Mouse (Mus musculus) cerebellum, adult (tissue): ENCODE data around the gene Hmbs.
"Not testable (repeated sequence)": the region's sequence is repeated elsewhere in the genome, so short reads cannot be mapped to it uniquely, and the experiment has no call there.

Experiments
- ATAC-seq: cut with Nextera tagmentation; 2 replicates; pipeline ENCODE4 v1.9.2; 2017; ENCODE audit warnings: mild to moderate bottlenecking, moderate library complexity, mixed read lengths; ENCODE audit not compliant: insufficient number of reproducible peaks, low FRiP score, low TSS enrichment

Gene Hmbs

GRCm38 (mm10) chr9:44345570-44346433, 1.8 kb upstream of the Hmbs start:
- ATAC-seq = no peak

GRCm38 (mm10) chr9:44343290-44343689, 738 bp downstream of the Hmbs start:
- ATAC-seq = no peak

- ATAC-seq = no peak
Measured at GRCm38 (mm10) chr9:44342605-44343004, 1.4 kb downstream of the Hmbs start.

- no peak for ATAC-seq
Measured at GRCm38 (mm10) chr9:44342173-44342572, 1.9 kb downstream of the Hmbs start.

GRCm38 (mm10) chr9:44341487-44341886, 2.5 kb downstream of the Hmbs start:
- ATAC-seq = no peak

- ATAC-seq = no peak
Measured at GRCm38 (mm10) chr9:44338574-44338973, 5.5 kb downstream of the Hmbs start.

GRCm38 (mm10) chr9:44337436-44338169, 6.4 kb downstream of the Hmbs start:
- no peak for ATAC-seq

GRCm38 (mm10) chr9:44336964-44337363, 7.1 kb downstream of the Hmbs start:
- no peak for ATAC-seq

- not testable (repeated sequence) for ATAC-seq
Measured at GRCm38 (mm10) chr9:44336513-44336912, 7.5 kb downstream of the Hmbs start.

GRCm38 (mm10) chr9:44336093-44336406, 8.0 kb downstream of the Hmbs start:
- ATAC-seq = no peak

GRCm38 (mm10) chr9:44335331-44336092, 8.5 kb downstream of the Hmbs start:
- ATAC-seq = peak; percentile 17; the same call in 1 of the 2 replicates

GRCm38 (mm10) chr9:44334396-44335330, 9.4 kb downstream of the Hmbs start, which contains the start of gene H2afx:
Gene H2afx, plus strand, starts transcription at chr9:44334694.
- peak; percentile 96 for ATAC-seq

- ATAC-seq = no peak
Measured at GRCm38 (mm10) chr9:44332918-44333638, 10.9 kb downstream of the Hmbs start.

GRCm38 (mm10) chr9:44330736-44331135, 13.3 kb downstream of the Hmbs start:
- no peak for ATAC-seq

- no peak for ATAC-seq
Measured at GRCm38 (mm10) chr9:44327926-44328325, 16.1 kb downstream of the Hmbs start.

GRCm38 (mm10) chr9:44327064-44327711, 16.8 kb downstream of the Hmbs start:
- ATAC-seq = no peak

- peak; percentile 95 for ATAC-seq
Measured at GRCm38 (mm10) chr9:44326371-44327063, 17.5 kb downstream of the Hmbs start.

- no peak for ATAC-seq
Measured at GRCm38 (mm10) chr9:44325768-44326370, 18.2 kb downstream of the Hmbs start, which contains the start of gene Dpagt1. Gene Dpagt1, plus strand, starts transcription at chr9:44326019.
